Mouse (Mus musculus) WW6 (cell line): Measurements from ENCODE around the gene Tnik.

Source experiments
- DNase-seq: peaks from one replicate; pipeline ENCODE4 v3.0.0-alpha.2; 2013; ENCODE audit warnings: low read depth, low spot score

The Tnik gene

DNA sequence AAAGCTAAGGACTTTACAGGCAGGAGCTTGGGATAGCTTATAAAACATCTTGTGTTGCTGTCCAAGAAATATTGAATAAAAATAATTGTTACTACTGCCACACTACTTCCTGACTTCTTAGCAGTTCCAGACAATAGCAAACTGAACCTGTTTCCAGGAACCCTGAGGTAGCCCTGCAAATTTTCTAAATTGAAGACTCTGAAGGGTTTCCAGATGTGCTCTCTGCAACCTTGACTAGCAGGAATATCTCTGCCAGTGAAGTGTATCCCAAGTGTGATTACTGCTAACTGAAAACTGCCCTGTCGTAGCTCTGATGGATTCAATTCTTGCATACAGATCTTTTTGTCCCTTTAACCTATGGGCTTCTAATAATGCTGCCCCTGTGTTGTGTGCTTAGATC, 343.7 kb downstream of the Tnik start:
- DNase-seq, result no peak

GRCm38 (mm10) chr3:28612330-28612729, 349.3 kb downstream of the Tnik start:
- no peak for DNase-seq

DNA sequence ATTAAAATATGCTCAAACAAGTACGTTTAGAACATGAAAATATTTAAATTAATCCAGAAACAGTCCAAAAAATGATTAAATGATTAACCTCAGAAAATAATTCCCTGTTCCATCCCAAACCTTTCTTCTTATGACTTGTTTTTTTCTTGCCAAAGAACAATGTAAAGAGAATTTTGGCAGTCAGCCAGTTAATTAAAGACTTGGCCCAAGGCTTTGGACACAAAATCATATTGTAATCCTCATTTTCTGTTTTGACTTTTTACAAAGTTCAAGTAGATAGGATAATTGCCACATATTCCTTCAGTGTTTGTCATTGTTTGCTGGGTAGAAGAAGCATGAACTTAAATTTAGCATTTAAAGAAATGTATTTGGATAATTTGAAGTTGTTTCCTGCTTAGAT, 353.4 kb downstream of the Tnik start:
- DNase-seq, result no peak

- no peak for DNase-seq
Observed at GRCm38 (mm10) chr3:28617008-28617627, 354.1 kb downstream of the Tnik start.

DNA sequence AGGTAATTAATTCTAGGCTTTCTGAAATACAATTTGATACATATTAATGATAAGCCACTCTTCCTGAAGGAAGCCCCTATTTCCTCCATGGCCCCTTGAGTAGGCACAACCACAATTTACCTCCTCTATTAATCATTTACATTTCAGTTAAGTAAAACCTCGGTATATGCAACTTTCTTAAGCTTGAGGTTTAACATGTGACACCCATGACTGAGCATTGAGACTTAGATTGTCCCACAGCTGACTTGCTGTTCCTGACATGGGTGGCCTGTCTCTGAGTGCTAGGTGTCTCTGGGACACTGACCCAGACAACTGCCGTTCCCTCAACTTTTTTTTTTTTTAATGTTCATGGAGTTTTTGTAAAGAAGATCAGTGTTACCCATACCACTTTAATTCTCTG, 358.8 kb downstream of the Tnik start:
- no peak for DNase-seq

- DNase-seq, result peak; percentile 16
Observed at GRCm38 (mm10) chr3:28626816-28627215, 363.8 kb downstream of the Tnik start.

- no peak for DNase-seq
Observed at GRCm38 (mm10) chr3:28636778-28637177, 373.8 kb downstream of the Tnik start.

DNA sequence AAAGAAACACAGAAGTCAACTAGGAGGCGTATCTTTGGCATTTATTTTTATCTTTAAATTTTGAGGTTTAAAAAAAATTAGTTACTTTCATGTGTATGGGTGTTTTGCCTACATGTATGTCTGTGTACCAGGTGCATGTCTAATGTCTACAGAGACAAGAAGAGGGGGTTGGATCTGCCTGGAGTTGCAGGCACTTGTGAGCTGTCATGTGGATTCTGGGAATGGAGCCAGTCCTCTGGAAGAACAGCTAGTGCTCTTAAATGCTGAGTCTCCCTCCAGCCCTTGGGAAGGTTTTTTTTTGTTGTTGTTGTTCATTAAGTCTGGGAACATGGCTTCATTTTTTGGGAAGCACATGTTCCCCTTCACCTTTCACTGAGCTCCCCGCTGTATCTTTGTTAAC, 375.9 kb downstream of the Tnik start:
- no peak for DNase-seq

DNA sequence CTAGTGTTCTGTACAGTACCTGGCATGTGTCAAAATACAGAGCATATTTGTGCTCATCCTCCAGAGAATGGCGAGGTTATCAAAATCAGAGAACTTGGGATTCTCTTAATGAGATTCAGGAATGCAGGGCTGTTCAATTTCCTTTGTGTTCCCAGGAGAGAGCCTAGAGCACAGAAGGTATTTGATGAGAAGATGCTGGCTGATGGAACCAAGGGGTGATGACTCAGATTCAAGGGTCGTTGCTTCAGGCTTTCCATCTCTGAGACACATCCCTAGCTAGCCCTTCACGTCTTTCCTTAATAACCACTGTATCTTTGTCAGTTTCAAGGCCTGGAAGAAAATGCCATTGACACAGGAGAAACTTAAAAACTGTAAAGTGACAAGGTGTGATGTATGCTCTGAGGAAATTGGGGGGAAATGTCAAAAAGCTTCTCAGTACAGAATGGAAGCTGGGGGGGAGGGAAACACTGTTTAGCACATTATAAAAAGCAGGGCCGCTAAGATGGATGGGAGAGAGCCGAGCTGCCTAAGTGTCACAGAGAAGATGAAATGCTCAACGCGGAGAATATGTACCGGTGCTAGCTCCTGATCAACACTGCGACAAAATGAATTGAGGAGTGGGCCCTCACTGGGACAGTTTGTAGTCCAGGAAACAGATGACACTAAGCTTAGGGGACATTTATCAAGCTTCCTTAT, 380.4 kb downstream of the Tnik start:
- DNase-seq, result no peak

DNA sequence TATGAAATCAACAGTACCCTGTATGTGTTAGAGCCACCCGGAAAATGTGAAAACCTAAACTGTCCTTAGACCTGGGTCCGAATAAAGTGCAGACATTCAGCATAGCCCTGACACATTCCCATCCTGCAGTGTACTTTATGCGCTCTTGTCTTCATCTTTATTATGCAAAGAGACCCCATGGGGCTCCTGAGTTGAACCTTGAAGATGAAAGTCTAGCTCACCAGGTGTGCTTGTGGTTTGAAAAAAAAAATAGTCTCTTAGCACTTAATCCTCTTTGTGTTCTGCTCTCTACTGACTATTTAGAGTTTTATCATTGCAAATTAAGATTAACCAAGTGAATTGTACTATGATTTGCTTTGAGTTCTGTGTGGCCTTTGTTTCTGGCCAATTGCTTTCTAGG, 389.6 kb downstream of the Tnik start:
- DNase-seq, result peak; percentile 50

- DNase-seq, result no peak
Observed at GRCm38 (mm10) chr3:28653043-28653442, 390.0 kb downstream of the Tnik start.

- no peak for DNase-seq
Observed at GRCm38 (mm10) chr3:28654740-28655139, 391.7 kb downstream of the Tnik start.

- no peak for DNase-seq
Observed at GRCm38 (mm10) chr3:28658349-28658748, 395.3 kb downstream of the Tnik start.

GRCm38 (mm10) chr3:28680851-28681250, 417.8 kb downstream of the Tnik start:
- no peak for DNase-seq

DNA sequence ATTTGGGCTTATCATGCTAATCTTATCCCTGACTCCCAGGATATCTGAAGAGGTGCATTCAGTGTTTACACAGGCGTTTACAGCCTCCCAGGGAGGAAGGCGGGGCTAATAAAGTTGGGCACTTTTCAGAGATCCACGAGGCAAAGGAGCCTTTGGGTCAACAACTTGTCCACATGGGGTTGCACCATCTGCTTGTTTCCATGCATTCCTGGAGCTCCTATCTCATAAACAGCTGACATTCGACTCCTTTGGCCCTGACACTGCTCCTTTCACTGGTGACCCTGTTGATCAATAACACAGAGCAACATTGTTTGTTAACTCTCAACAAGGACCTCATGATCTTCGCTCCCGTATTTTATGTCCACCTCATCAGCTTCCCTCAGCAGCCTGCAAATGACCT, 418.9 kb downstream of the Tnik start:
- no peak for DNase-seq

DNA sequence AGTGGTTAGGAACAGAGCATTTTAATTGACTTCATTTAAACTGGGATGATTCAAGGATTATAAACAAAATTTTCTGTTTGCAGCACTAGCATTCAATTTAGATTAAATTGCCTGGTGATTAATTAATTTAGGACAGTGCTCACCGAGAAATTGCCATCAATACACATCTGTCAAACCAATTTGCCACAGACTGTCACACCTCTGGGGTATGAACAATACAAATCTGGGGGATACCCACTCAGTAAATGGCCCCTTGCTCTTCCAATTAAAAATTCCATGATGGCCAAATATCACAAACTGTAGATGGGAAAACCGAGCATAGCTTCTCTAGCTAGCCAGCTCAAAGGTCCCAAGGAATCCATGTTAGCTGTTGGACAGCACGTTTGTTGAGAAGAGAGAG, 419.4 kb downstream of the Tnik start:
- no peak for DNase-seq

GRCm38 (mm10) chr3:28685510-28685909, 422.5 kb downstream of the Tnik start:
- DNase-seq, result no peak

GRCm38 (mm10) chr3:28694811-28695210, 431.8 kb downstream of the Tnik start:
- no peak for DNase-seq

DNA sequence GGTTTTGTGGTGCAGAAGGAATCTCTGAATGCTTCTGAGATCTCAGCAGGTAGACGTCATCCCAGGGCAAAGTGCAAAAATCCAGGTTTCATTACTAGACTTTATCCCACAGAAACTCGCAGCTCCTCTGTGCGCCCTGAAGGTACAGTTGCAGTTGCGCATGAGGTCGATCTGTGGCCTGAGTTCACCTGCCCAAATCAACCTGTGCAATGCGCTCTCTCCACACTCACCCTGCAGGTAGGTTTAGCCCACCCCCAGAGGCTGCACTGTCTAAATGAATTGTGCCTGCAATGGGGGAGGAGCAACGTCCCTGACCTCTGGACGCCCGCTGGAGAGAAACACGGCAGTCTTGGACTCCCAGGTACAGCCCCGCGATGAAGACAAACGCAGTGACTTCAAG, 432.6 kb downstream of the Tnik start:
- no peak for DNase-seq

DNA sequence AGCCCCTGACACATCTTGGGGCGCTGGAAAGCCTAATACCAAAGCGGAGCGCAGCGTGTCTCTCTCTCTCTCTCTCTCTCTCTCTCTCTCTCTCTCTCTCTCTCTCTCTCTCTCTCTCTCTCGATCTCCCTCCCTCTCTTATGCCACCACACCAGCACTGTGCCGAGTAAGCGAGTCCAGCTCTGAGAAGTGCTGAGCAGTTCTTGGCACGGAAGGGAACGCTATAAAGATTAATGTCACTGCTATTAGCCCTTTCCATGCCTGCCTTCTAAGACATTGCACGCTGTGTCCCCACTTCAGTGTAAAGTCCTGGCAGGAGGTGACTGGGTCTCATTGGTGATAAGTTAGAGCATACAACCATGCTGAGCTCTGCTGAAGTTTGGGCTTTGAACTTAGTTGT, 433.1 kb downstream of the Tnik start:
- DNase-seq, result no peak

DNA sequence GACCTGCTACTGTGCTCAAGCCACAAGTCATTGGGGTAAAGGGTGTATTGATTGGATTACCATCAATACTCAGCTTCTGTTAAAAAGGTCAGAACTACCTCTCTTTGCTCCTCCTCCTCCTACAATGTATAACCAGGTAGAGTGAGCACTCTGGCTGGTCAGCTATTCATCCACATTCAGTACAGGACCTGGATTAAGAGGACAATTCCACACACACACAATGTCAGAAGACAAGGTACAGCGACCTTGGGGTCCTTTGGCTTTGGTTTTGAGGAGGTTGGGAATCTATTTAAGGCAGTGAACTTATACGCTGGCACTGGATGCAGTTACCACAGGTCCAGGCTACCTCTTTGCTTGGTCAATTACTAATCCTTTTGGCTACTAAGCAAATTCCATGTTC, 434.8 kb downstream of the Tnik start, which contains the start of gene Slc2a2:
Slc2a2 (plus strand) TSS at position 107 of the 400 bp plus-strand sequence.
- no peak for DNase-seq

DNA sequence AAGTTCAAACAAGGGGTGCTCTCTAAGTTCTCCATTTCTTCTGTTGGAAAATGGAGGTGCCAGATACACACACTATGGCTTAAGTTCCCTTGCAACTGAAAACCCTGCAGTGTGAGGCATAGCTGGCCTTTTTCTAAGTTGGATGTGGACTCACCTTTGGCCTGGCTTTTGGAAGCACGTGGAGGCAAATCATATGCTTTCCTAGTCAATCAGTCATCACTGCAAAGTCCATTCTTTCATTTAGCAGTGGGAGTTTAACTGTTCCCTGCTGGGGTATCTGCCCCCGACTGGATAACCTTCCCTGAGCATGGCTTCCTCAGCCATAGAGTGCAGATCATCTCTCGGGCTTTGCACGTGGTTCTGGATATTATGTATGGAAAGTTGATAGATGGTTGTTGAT, 436.6 kb downstream of the Tnik start:
- DNase-seq, result no peak

- DNase-seq, result no peak
Observed at GRCm38 (mm10) chr3:28705522-28706137, 442.6 kb downstream of the Tnik start.
